Mouse (Mus musculus): ENCODE measurements around the gene Rhog. TPM values are rescaled to one million over a fixed set of nuclear protein-coding genes. Genes with fewer than 3 reads are reported as not detected.
A peak's percentile ranks its signal among the peaks of the same experiment; 100 is the strongest.

Gene Rhog
- polyA plus RNA-seq, 1 experiment: 572 TPM

DNA sequence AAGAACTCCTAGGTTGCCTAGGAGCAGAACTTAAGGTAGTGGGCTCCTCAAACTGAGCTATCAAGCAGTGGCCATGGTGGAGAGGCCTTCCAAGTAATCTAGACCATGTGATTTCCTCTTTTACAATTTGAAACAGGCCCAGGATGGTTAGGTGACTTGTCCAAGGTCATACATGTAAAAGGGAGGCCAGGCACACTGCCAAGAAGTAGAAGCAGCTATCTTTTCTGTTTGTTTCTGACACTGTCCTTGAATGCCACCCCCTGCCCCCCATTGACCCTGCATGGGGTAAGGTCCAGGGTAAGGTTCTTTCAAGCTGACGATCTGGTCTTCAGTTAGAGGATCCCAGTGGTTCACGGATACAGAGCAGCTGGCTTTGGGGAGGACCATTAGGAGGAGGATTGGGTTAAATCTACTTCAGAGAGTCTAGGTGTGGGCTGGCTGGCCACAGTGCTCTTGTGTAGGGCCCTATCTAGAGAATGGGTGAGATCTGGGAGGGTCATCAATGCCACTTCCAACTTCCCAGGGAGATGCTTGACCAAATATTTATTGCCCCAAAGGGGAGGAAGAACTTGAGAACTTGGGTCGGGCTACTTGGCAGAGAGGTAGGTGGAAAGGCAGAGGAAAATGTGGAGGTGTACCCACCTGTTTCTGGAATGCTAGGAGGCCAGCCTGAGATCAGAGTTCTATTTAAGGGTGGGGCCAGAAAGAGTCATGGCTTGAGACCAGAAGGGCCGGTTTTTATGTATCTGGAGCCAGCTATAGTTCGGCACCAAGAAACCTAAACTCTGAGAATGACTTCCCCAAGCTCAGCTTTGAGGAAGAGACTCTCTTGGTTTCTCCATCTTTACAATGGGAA, 31.7 kb downstream of the Rhog start:
- no peak for TF ChIP-seq POLR2A (IDR thresholded peaks at IDR 0.05; ENCODE audit: borderline replicate concordance, low read depth, low read length)
- TF ChIP-seq CTCF (IDR thresholded peaks at IDR 0.05; ENCODE audit: low read depth, low read length): no peak
- H3K4me1 ChIP-seq (ENCODE audit: control insufficient read depth, insufficient read depth, low read length): peaks cover 15% of the 10 kb centered on the region
- peak overlapping the region; percentile 35 for H3K4me3 ChIP-seq (ENCODE audit: insufficient read depth, low read length)
- H3K27ac ChIP-seq (ENCODE audit: insufficient read depth, low read depth, low read length): peak overlapping the region; percentile 34; the same call in 1 of the 2 replicates

GRCm38 (mm10) chr7:102222830-102223556, 32.9 kb downstream of the Rhog start:
- TF ChIP-seq CTCF (IDR thresholded peaks at IDR 0.05; ENCODE audit: low read depth, low read length) (no peak), POLR2A (IDR thresholded peaks at IDR 0.05; ENCODE audit: borderline replicate concordance, low read depth, low read length) (no peak)
- peaks cover 12% of the 10 kb centered on the region for H3K4me1 ChIP-seq (ENCODE audit: control insufficient read depth, insufficient read depth, low read length)
- peak overlapping the region; percentile 70 for H3K4me3 ChIP-seq (ENCODE audit: insufficient read depth, low read length)
- peak overlapping the region; percentile 67 for H3K27ac ChIP-seq (ENCODE audit: insufficient read depth, low read depth, low read length)

GRCm38 (mm10) chr7:102222336-102222735, 33.5 kb downstream of the Rhog start:
- no peak for TF ChIP-seq POLR2A (IDR thresholded peaks at IDR 0.05; ENCODE audit: borderline replicate concordance, low read depth, low read length)
- TF ChIP-seq CTCF (IDR thresholded peaks at IDR 0.05; ENCODE audit: low read depth, low read length): no peak
- H3K4me1 ChIP-seq (ENCODE audit: control insufficient read depth, insufficient read depth, low read length): peaks cover 12% of the 10 kb centered on the region
- H3K27ac ChIP-seq (ENCODE audit: insufficient read depth, low read depth, low read length): peak overlapping the region; percentile 43
- H3K4me3 ChIP-seq (ENCODE audit: insufficient read depth, low read length): peak overlapping the region; percentile 70

DNA sequence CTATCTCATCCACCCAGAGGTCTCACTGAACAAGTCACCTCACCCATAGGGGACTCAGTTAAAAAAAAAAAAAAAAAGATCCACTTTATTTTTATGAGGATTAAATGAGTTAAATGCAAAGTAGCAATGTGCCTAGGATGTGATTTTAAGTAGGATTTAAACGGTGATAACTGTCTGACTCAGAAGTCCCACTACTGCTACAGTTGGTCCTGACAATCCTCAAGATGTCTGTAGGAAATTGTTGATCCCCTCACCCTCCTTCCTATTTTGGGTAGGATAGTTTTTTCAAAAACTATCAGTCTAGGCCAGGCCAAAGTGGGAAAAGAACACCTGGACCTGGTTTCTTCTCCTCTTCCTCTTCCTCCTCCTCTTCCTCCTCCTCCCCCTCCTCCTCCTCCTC, 34.0 kb downstream of the Rhog start:
- TF ChIP-seq CTCF (IDR thresholded peaks at IDR 0.05; ENCODE audit: low read depth, low read length): no peak
- TF ChIP-seq POLR2A (IDR thresholded peaks at IDR 0.05; ENCODE audit: borderline replicate concordance, low read depth, low read length): no peak
- Histone ChIP-seq H3K27ac (ENCODE audit: insufficient read depth, low read depth, low read length) (no peak overlapping the region), H3K4me3 (ENCODE audit: insufficient read depth, low read length) (no peak overlapping the region), H3K4me1 (ENCODE audit: control insufficient read depth, insufficient read depth, low read length) (peaks cover 12% of the 10 kb centered on the region)

DNA sequence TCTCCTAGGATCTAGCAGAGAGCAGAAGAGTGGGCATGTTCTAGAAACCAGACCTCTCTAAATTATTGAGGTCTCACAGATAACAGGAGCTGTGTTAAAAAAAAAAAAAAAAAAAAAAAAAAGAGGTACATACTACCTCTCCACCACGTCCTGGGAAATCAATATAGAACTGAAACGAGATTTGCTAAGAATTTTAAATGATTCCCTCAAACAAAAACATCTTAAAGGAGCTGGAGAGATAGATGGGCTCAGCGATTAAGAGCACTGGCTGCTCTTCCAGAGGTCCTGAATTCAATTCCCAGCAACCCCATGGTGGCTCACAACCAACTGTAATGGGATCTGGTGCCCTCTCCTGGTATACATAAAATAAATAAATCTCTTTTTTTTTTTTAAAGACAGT, 44.8 kb downstream of the Rhog start:
- Histone ChIP-seq H3K27ac (ENCODE audit: insufficient read depth, low read depth, low read length) (peak overlapping the region; percentile 66), H3K4me3 (ENCODE audit: insufficient read depth, low read length) (peak overlapping the region; percentile 84), H3K4me1 (ENCODE audit: control insufficient read depth, insufficient read depth, low read length) (peaks cover 10% of the 10 kb centered on the region)
- TF ChIP-seq POLR2A (IDR thresholded peaks at IDR 0.05; ENCODE audit: borderline replicate concordance, low read depth, low read length) (no peak), CTCF (IDR thresholded peaks at IDR 0.05; ENCODE audit: low read depth, low read length) (no peak)

DNA sequence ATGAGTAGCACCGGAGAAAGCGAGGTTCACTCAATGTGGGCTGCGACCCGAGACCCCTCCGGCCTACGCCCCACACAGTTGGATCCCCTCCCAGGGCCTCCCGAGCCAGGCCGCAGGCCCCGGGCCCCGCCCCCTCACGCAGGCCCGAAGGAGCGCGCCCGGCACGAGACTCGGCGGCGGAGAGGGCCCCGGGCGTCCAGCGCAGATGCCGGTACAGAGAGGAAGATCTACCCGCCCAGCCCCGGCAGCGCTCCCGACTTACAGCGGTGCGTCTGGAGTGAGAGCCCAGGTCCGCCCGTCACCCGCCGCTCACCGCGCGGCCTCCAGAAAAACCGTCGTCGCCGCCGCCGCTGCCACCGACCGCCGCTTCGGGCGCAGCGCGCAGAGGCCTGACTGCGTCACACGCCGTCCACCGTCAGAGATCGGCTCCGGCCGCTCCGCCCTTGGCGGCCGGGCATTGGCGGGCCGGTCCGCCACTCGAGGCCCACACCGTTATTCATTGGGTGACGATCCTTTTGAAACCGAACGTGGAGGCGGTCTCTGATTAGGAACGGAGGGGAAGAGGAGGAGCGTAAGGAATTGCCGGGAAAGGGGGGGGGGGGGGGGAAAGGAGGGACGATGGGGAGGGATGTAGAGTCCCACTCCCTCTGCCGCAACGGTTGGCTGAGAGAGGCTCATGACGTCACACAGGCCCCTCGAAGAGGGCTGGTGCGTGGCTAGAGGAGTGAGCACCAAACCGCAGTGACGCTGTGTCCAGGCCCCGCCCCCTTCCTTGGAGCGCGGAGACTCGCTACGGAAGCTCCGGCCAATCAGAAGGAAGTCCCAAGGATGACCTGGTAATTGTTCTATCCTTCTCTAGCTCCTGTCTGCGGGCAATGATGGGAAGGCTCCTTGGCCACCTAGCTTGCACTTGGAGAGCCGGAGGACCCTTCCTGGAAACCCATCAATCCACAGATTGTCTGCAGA, 45.8 kb downstream of the Rhog start, which contains the start of the genes Nup98 and Pgap2:
Nup98 (minus strand) TSS at position 421 of the 966 bp plus-strand sequence.
Pgap2 (plus strand) TSS at position 453 of the 966 bp plus-strand sequence.
- peaks cover 13% of the 10 kb centered on the region for H3K4me1 ChIP-seq (ENCODE audit: control insufficient read depth, insufficient read depth, low read length)
- no peak for TF ChIP-seq CTCF (IDR thresholded peaks at IDR 0.05; ENCODE audit: low read depth, low read length)
- TF ChIP-seq POLR2A (IDR thresholded peaks at IDR 0.05; ENCODE audit: borderline replicate concordance, low read depth, low read length): no peak
- peak within 1 kb of the TSS; percentile 84 for H3K4me3 ChIP-seq (ENCODE audit: insufficient read depth, low read length)
- peak within 1 kb of the TSS; percentile 92 for H3K27ac ChIP-seq (ENCODE audit: insufficient read depth, low read depth, low read length)

DNA sequence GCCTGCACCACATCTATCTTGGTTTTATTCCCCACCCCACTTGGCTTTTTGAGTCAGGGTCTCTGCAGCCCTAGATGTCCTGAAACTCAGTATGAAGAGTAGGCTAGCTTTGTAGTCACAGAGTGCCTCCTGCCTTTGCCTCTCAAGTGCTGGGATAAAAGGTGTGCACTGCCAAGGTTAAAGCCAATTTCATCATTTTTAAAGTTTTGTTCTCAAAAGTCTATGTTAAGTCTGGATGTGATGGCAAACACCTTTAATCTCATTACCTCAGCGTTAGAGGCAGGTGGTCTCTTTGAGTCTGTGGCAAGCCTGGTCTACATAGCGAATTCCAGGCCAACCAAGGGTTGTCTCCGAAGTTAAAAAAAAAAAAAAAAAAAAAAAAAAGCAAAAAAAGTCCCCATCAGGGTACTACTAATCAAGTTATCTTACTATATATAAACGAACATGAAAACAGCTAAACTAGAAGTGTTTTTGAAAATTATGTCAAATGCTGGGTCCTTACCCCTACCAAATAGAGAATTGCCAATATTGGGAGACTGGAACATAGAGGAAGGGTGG, 47.0 kb downstream of the Rhog start:
- H3K4me3 ChIP-seq (ENCODE audit: insufficient read depth, low read length): peak overlapping the region; percentile 75
- TF ChIP-seq POLR2A (IDR thresholded peaks at IDR 0.05; ENCODE audit: borderline replicate concordance, low read depth, low read length) (no peak), CTCF (IDR thresholded peaks at IDR 0.05; ENCODE audit: low read depth, low read length) (no peak)
- H3K27ac ChIP-seq (ENCODE audit: insufficient read depth, low read depth, low read length): no peak overlapping the region

GRCm38 (mm10) chr7:102205646-102206045, 50.2 kb downstream of the Rhog start:
- TF ChIP-seq POLR2A (IDR thresholded peaks at IDR 0.05; ENCODE audit: borderline replicate concordance, low read depth, low read length): no peak
- no peak for TF ChIP-seq CTCF (IDR thresholded peaks at IDR 0.05; ENCODE audit: low read depth, low read length)
- Histone ChIP-seq H3K27ac (ENCODE audit: insufficient read depth, low read depth, low read length) (no peak overlapping the region), H3K4me1 (ENCODE audit: control insufficient read depth, insufficient read depth, low read length) (peaks cover 23% of the 10 kb centered on the region), H3K4me3 (ENCODE audit: insufficient read depth, low read length) (no peak overlapping the region)

More for the DNA sequence above, 47.0 kb downstream of the Rhog start:
- H3K4me1 ChIP-seq (ENCODE audit: control insufficient read depth, insufficient read depth, low read length): peaks cover 23% of the 10 kb centered on the region
